Mouse (Mus musculus) liver, embryonic 14.5 days (tissue): Measurements from ENCODE around the gene Auts2.

Experiments used
- CTCF ChIP-seq: IDR thresholded peaks from 2 replicates; pipeline ENCODE4 v1.5.1; 2016; ENCODE audit warnings: antibody characterized with exemption, low read depth, control low read depth
- EP300 ChIP-seq: IDR thresholded peaks from 2 replicates; pipeline ENCODE4 v1.6.1; 2016; ENCODE audit warnings: antibody characterized with exemption, low read depth

- TF ChIP-seq CTCF (no peak), EP300 (no peak)
Measured at GRCm38 (mm10) chr5:131737476-131737875, 805.7 kb downstream of the Auts2 start.
